Mouse (Mus musculus) kidney, adult 2 months (tissue): ENCODE data around the gene Blvra.

ENCODE experiments used
- CTCF ChIP-seq: fragments of 200-500 bp; conservative IDR thresholded peaks from 2 replicates; pipeline ENCODE4 v1.5.1; 2011; ENCODE audit warnings: low read depth, mild to moderate bottlenecking, control low read depth, low read length, moderate library complexity, mixed read lengths; ENCODE audit not compliant: insufficient read depth, insufficient read length
- POLR2A ChIP-seq: fragments of 200-500 bp; IDR thresholded peaks from one replicate; pipeline ENCODE4 v1.6.1; 2011; ENCODE audit warnings: low read depth, low read length, control low read depth

DNA sequence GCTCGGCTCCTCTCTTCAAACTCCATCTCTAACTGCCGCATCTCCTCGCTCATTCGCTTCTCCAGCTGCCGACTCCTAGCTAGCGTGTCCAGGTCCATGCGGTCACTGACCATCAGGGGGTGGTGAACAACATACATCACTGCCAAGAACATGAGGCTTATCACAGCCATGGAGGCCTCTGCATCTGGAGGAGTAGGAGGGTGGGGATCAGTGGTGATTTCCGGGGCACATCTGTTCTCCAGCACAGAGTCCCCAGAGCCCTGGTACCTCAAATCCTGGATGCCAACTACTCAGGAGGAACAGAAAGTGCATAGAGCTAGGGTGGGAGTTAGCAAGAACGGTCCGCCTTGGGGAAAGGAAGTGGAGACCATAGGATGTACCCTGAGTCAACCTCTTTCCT, 71.6 kb downstream of the Blvra start:
- TF ChIP-seq POLR2A (no peak), CTCF (no peak)
